Mouse (Mus musculus) retina, embryonic 14.5 days (tissue): Measurements from ENCODE around the gene Hist1h2bb.
A peak's percentile ranks its signal among the peaks of the same experiment; 100 is the strongest.
"Not testable (repeated sequence)": the region's sequence is repeated elsewhere in the genome, so short reads cannot be mapped to it uniquely, and the experiment has no call there.

Source experiments
- DNase-seq: peaks from one replicate; pipeline ENCODE4 v3.0.0-alpha.2; 2015; ENCODE audit warnings: low spot score

The Hist1h2bb gene

GRCm38 (mm10) chr13:23746201-23747080 is at the start of gene Hist1h2bb:
Gene Hist1h2bb, plus strand, starts transcription at chr13:23746734.
- DNase-seq = peak; percentile 91

- peak; percentile 80 for DNase-seq
Observed at GRCm38 (mm10) chr13:23697491-23698299, 48.8 kb upstream of the Hist1h2bb start.

- peak; percentile 100 for DNase-seq
Observed at GRCm38 (mm10) chr13:23698300-23698693, 48.2 kb upstream of the Hist1h2bb start, which contains the start of gene Hist1h4c. Gene Hist1h4c, minus strand, starts transcription at chr13:23698454.

GRCm38 (mm10) chr13:23698996-23699395 is 47.5 kb upstream of the Hist1h2bb start:
- peak; percentile 34 for DNase-seq

GRCm38 (mm10) chr13:23699767-23700166 is 46.8 kb upstream of the Hist1h2bb start:
- DNase-seq = no peak

GRCm38 (mm10) chr13:23700786-23701520 is 45.6 kb upstream of the Hist1h2bb start:
- DNase-seq = peak; percentile 91

- no peak for DNase-seq
Observed at GRCm38 (mm10) chr13:23702220-23702619, 44.3 kb upstream of the Hist1h2bb start.

- not testable (repeated sequence) for DNase-seq
Observed at GRCm38 (mm10) chr13:23702801-23703200, 43.7 kb upstream of the Hist1h2bb start.

- no peak for DNase-seq
Observed at GRCm38 (mm10) chr13:23705751-23706356, 40.7 kb upstream of the Hist1h2bb start.

- DNase-seq = no peak
Observed at GRCm38 (mm10) chr13:23706771-23707170, 39.8 kb upstream of the Hist1h2bb start.

GRCm38 (mm10) chr13:23708041-23708440 is 38.5 kb upstream of the Hist1h2bb start:
- no peak for DNase-seq

- DNase-seq = no peak
Observed at GRCm38 (mm10) chr13:23708654-23709053, 37.9 kb upstream of the Hist1h2bb start.

- DNase-seq = no peak
Observed at GRCm38 (mm10) chr13:23709714-23710373, 36.7 kb upstream of the Hist1h2bb start.

GRCm38 (mm10) chr13:23710374-23711089 is 36.0 kb upstream of the Hist1h2bb start, which contains the start of gene Hfe:
Gene Hfe, minus strand, starts transcription at chr13:23710854.
- DNase-seq = peak; percentile 66

- no peak for DNase-seq
Observed at GRCm38 (mm10) chr13:23716261-23717042, 30.1 kb upstream of the Hist1h2bb start.

GRCm38 (mm10) chr13:23717176-23717575 is 29.4 kb upstream of the Hist1h2bb start:
- no peak for DNase-seq

GRCm38 (mm10) chr13:23717593-23718245 is 28.8 kb upstream of the Hist1h2bb start:
- DNase-seq = not testable (repeated sequence)

GRCm38 (mm10) chr13:23724239-23724638 is 22.3 kb upstream of the Hist1h2bb start:
- no peak for DNase-seq

GRCm38 (mm10) chr13:23725213-23725612 is 21.3 kb upstream of the Hist1h2bb start:
- no peak for DNase-seq
